Mouse (Mus musculus) lung, adult 2 months (tissue): ENCODE measurements around the gene Prr29.

Experiments used
- CTCF ChIP-seq: fragments of 200-500 bp; IDR thresholded peaks from 2 replicates; pipeline ENCODE4 v1.5.1; 2011; ENCODE audit warnings: mild to moderate bottlenecking, low read length, control low read depth; ENCODE audit not compliant: insufficient read depth
- POLR2A ChIP-seq: fragments of 200-500 bp; IDR thresholded peaks from 2 replicates; pipeline ENCODE4 v1.6.1; 2011; ENCODE audit warnings: low read depth, mild to moderate bottlenecking, control low read depth, low read length, borderline replicate concordance; ENCODE audit errors: extremely low read depth

GRCm38 (mm10) chr11:106318406-106319366 is 46.6 kb upstream of the Prr29 start:
- TF ChIP-seq CTCF: no peak
- TF ChIP-seq POLR2A: no peak; the same call in 1 of the 2 replicates
